Mouse (Mus musculus): ENCODE results near the gene Lrriq3. TPM values are rescaled to one million over a fixed set of nuclear protein-coding genes. Genes with fewer than 3 reads are reported as not detected.

The Lrriq3 gene
- polyA plus RNA-seq, 2 experiments: 0.09 to 0.14 TPM

- Histone ChIP-seq H3K27ac (no peak overlapping the region), H3K36me3 (replicated peaks; ENCODE audit: control insufficient read depth, insufficient read depth, low read depth) (no peaks in the 10 kb centered on the region), H3K27me3 (ENCODE audit: control insufficient read depth, insufficient read depth, low read length) (no peaks in the 10 kb centered on the region), H3K9ac (replicated peaks) (no peak overlapping the region), H3K9me3 (ENCODE audit: control insufficient read depth, low read length) (no peaks in the 10 kb centered on the region), H3K4me1 (replicated peaks; ENCODE audit: control insufficient read depth in 2 of 2, insufficient read depth in 2 of 2, low read length in 1 of 2) (no peaks in the 10 kb centered on the region), H3K4me3 (ENCODE audit: insufficient read depth in 1 of 2, low read depth in 2 of 2, low read length in 2 of 2) (no peak overlapping the region), H3K4me2 (ENCODE audit: low read depth) (no peak overlapping the region)
- ATAC-seq (ENCODE audit: insufficient read depth) (no peak), DNase-seq (ENCODE audit: low read depth in 3 of 3, low spot score in 3 of 3) (no peak)
- no peak for TF ChIP-seq EP300 (IDR thresholded peaks at IDR 0.05; ENCODE audit: low read depth)
- no peak for TF ChIP-seq CTCF (IDR thresholded peaks at IDR 0.05; ENCODE audit: low read depth)
Observed at GRCm38 (mm10) chr3:155057566-155057965, 35.7 kb upstream of the Lrriq3 start.

GRCm38 (mm10) chr3:155058800-155059448 is 34.3 kb upstream of the Lrriq3 start:
- no peaks in the 10 kb centered on the region for H3K27me3 ChIP-seq (ENCODE audit: control insufficient read depth, insufficient read depth, low read length)
- H3K27ac ChIP-seq: no peak overlapping the region
- no peaks in the 10 kb centered on the region for H3K9me3 ChIP-seq (ENCODE audit: control insufficient read depth, low read length)
- ATAC-seq (ENCODE audit: insufficient read depth): no peak
- TF ChIP-seq CTCF (IDR thresholded peaks at IDR 0.05; ENCODE audit: low read depth): no peak
- no peak for TF ChIP-seq EP300 (IDR thresholded peaks at IDR 0.05; ENCODE audit: low read depth)
- H3K4me1 ChIP-seq (replicated peaks; ENCODE audit: control insufficient read depth in 2 of 2, insufficient read depth in 2 of 2, low read length in 1 of 2): no peaks in the 10 kb centered on the region
- H3K4me2 ChIP-seq (ENCODE audit: low read depth): no peak overlapping the region
- 50% methylated on average over 6 of the region's 6 CpGs for WGBS (ENCODE audit: insufficient replicate concordance)
- no peaks in the 10 kb centered on the region for H3K36me3 ChIP-seq (replicated peaks; ENCODE audit: control insufficient read depth, insufficient read depth, low read depth)
- DNase-seq (ENCODE audit: low read depth in 3 of 3, low spot score in 3 of 3): no peak
- H3K4me3 ChIP-seq (ENCODE audit: insufficient read depth in 1 of 2, low read depth in 2 of 2, low read length in 2 of 2): no peak overlapping the region
- H3K9ac ChIP-seq (replicated peaks): no peak overlapping the region

GRCm38 (mm10) chr3:155059449-155059822 is 33.8 kb upstream of the Lrriq3 start:
- no peak for ATAC-seq (ENCODE audit: insufficient read depth)
- no peak for TF ChIP-seq EP300 (IDR thresholded peaks at IDR 0.05; ENCODE audit: low read depth)

GRCm38 (mm10) chr3:155077908-155078307 is 15.3 kb upstream of the Lrriq3 start:
- TF ChIP-seq CTCF (IDR thresholded peaks at IDR 0.05; ENCODE audit: low read depth) (no peak), EP300 (IDR thresholded peaks at IDR 0.05; ENCODE audit: low read depth) (no peak)
- WGBS (ENCODE audit: insufficient replicate concordance): 54% methylated on average over 4 of the region's 4 CpGs
- Histone ChIP-seq H3K4me2 (ENCODE audit: low read depth) (no peak overlapping the region), H3K9ac (replicated peaks) (no peak overlapping the region), H3K4me3 (ENCODE audit: insufficient read depth in 1 of 2, low read depth in 2 of 2, low read length in 2 of 2) (no peak overlapping the region), H3K9me3 (ENCODE audit: control insufficient read depth, low read length) (no peaks in the 10 kb centered on the region), H3K4me1 (replicated peaks; ENCODE audit: control insufficient read depth in 2 of 2, insufficient read depth in 2 of 2, low read length in 1 of 2) (no peaks in the 10 kb centered on the region), H3K27me3 (ENCODE audit: control insufficient read depth, insufficient read depth, low read length) (no peaks in the 10 kb centered on the region), H3K27ac (no peak overlapping the region), H3K36me3 (replicated peaks; ENCODE audit: control insufficient read depth, insufficient read depth, low read depth) (no peaks in the 10 kb centered on the region)
- no peak for ATAC-seq (ENCODE audit: insufficient read depth)
- no peak for DNase-seq (ENCODE audit: low read depth in 3 of 3, low spot score in 3 of 3)

More at GRCm38 (mm10) chr3:155059449-155059822, 33.8 kb upstream of the Lrriq3 start:
- H3K9ac ChIP-seq (replicated peaks): no peak overlapping the region
- H3K4me2 ChIP-seq (ENCODE audit: low read depth): no peak overlapping the region
- H3K27me3 ChIP-seq (ENCODE audit: control insufficient read depth, insufficient read depth, low read length): no peaks in the 10 kb centered on the region
- no peaks in the 10 kb centered on the region for H3K4me1 ChIP-seq (replicated peaks; ENCODE audit: control insufficient read depth in 2 of 2, insufficient read depth in 2 of 2, low read length in 1 of 2)
- no peaks in the 10 kb centered on the region for H3K9me3 ChIP-seq (ENCODE audit: control insufficient read depth, low read length)
- H3K27ac ChIP-seq: no peak overlapping the region
- H3K4me3 ChIP-seq (ENCODE audit: insufficient read depth in 1 of 2, low read depth in 2 of 2, low read length in 2 of 2): no peak overlapping the region
- DNase-seq (ENCODE audit: low read depth in 3 of 3, low spot score in 3 of 3): no peak
- H3K36me3 ChIP-seq (replicated peaks; ENCODE audit: control insufficient read depth, insufficient read depth, low read depth): no peaks in the 10 kb centered on the region

GRCm38 (mm10) chr3:155092081-155092480 is 1.2 kb upstream of the Lrriq3 start:
- no peak overlapping the region for H3K9ac ChIP-seq (replicated peaks)
- ATAC-seq (ENCODE audit: insufficient read depth) (no peak), DNase-seq (ENCODE audit: low read depth in 3 of 3, low spot score in 3 of 3) (no peak)
- peaks cover 3% of the 10 kb centered on the region for H3K36me3 ChIP-seq (replicated peaks; ENCODE audit: control insufficient read depth, insufficient read depth, low read depth)
- H3K9me3 ChIP-seq (ENCODE audit: control insufficient read depth, low read length): no peaks in the 10 kb centered on the region
- no peak overlapping the region; a peak in 1 of 4 replicates for H3K4me3 ChIP-seq (ENCODE audit: insufficient read depth in 1 of 2, low read depth in 2 of 2, low read length in 2 of 2)
- H3K27me3 ChIP-seq (ENCODE audit: control insufficient read depth, insufficient read depth, low read length): no peaks in the 10 kb centered on the region
- peaks cover 2 to 7% of the 10 kb centered on the region in 2 experiments; a peak in 3 of 4 replicates for H3K4me1 ChIP-seq (replicated peaks; ENCODE audit: control insufficient read depth in 2 of 2, insufficient read depth in 2 of 2, low read length in 1 of 2)
- peak overlapping the region; percentile 88 for H3K4me2 ChIP-seq (ENCODE audit: low read depth)
- TF ChIP-seq CTCF (IDR thresholded peaks at IDR 0.05; ENCODE audit: low read depth) (no peak), EP300 (IDR thresholded peaks at IDR 0.05; ENCODE audit: low read depth) (no peak)
- 78% methylated on average over 6 of the region's 6 CpGs for WGBS (ENCODE audit: insufficient replicate concordance)
- no peak overlapping the region for H3K27ac ChIP-seq

Data from liver, embryonic 14.5 days (tissue).